Mouse (Mus musculus) stomach, postnatal 0 days (tissue): ENCODE measurements around the gene Mtap. TPM values are rescaled to one million over a fixed set of nuclear protein-coding genes. Genes with fewer than 3 reads are reported as not detected.
A peak's percentile ranks its signal among the peaks of the same experiment; 100 is the strongest.

Source experiments
- ATAC-seq: fragments of 200-750 bp; cut with Nextera tagmentation; 2 replicates; pipeline ENCODE4 v1.8.0; 2017; ENCODE audit not compliant: low FRiP score, low TSS enrichment
- DNase-seq: peaks from one replicate; pipeline ENCODE4 v3.0.0-alpha.2; 2016; ENCODE audit warnings: low spot score
- H3K27ac ChIP-seq: fragments of 300-500 bp; sonication (generic); replicated peaks from 2 replicates; pipeline ENCODE4 v1.5.1; 2014; ENCODE audit warnings: mild to moderate bottlenecking, control low read depth
- H3K27me3 ChIP-seq: fragments of 300-500 bp; sonication (generic); 2 replicates; pipeline ENCODE4 v1.6.1; 2014; ENCODE audit warnings: low read length; ENCODE audit not compliant: control insufficient read depth, insufficient read depth
- H3K36me3 ChIP-seq: fragments of 300-500 bp; sonication (generic); 2 replicates; pipeline ENCODE4 v1.6.1; 2014; ENCODE audit warnings: low read length, mixed read lengths; ENCODE audit not compliant: control insufficient read depth, insufficient read depth
- H3K4me1 ChIP-seq: fragments of 300-500 bp; sonication (generic); replicated peaks from 2 replicates; pipeline ENCODE4 v1.6.1; 2014; ENCODE audit warnings: antibody characterized with exemption; ENCODE audit not compliant: control insufficient read depth, insufficient read depth
- H3K4me2 ChIP-seq: fragments of 300-500 bp; sonication (generic); replicated peaks from 2 replicates; pipeline ENCODE4 v1.6.1; 2014; ENCODE audit warnings: low read depth, mild to moderate bottlenecking, control low read depth, moderate library complexity
- H3K4me3 ChIP-seq: fragments of 300-500 bp; sonication (generic); 2 replicates; pipeline ENCODE4 v1.5.1; 2014; ENCODE audit warnings: low read depth, low read length, control low read depth
- H3K9ac ChIP-seq: fragments of 300-500 bp; sonication (generic); 2 replicates; pipeline ENCODE4 v1.6.1; 2014; ENCODE audit warnings: mild to moderate bottlenecking, low read length, control low read depth, mixed read lengths
- H3K9me3 ChIP-seq: fragments of 300-500 bp; sonication (generic); 2 replicates; pipeline ENCODE4 v1.6.1; 2016; ENCODE audit warnings: low read length; ENCODE audit not compliant: control insufficient read depth
- CTCF ChIP-seq: IDR thresholded peaks from 2 replicates; pipeline ENCODE4 v1.5.1; 2016; ENCODE audit warnings: antibody characterized with exemption, low read depth, mild to moderate bottlenecking, moderate library complexity
- EP300 ChIP-seq: optimal IDR thresholded peaks from 2 replicates; pipeline ENCODE3; 2016; ENCODE audit warnings: antibody characterized with exemption
- WGBS: fragments of 180-500 bp; shearing (Covaris S2); extraction: QIAGEN DNeasy Blood & Tissue Kit; methylation state at CpG from one replicate; pipeline ENCODE4 v1.1.7; 2014; 5-methylcytosine and 5-hydroxymethylcytosine counted together
- polyA plus RNA-seq: library from polyadenylated mRNA; unstranded; fragments of >200 nt; fragmentation: Nextera tagmentation; extraction: Ambion mirVana; gene quantifications from 2 replicates; pipeline ENCODE4 v1.2.1, GENCODE M21; 2015

Gene Mtap
- polyA plus RNA-seq, 1 experiment from 2014 or later = 23.9 TPM

GRCm38 (mm10) chr4:89177514-89178307, 40.8 kb downstream of the Mtap start:
- no peak for TF ChIP-seq CTCF
- no peak for TF ChIP-seq EP300
- DNase-seq (no peak), ATAC-seq (no peak)
- H3K27me3 ChIP-seq = no peaks in the 10 kb centered on the region
- no peak overlapping the region for H3K4me2 ChIP-seq
- no peaks in the 10 kb centered on the region for H3K4me1 ChIP-seq
- H3K9ac ChIP-seq = no peak overlapping the region
- no peaks in the 10 kb centered on the region; the same call in 1 of the 2 replicates for H3K9me3 ChIP-seq
- H3K27ac ChIP-seq = no peak overlapping the region
- H3K36me3 ChIP-seq = peaks cover 7% of the 10 kb centered on the region; the same call in 1 of the 2 replicates
- H3K4me3 ChIP-seq = no peak overlapping the region
- 59% methylated on average over 6 of the region's 6 CpGs for WGBS

- ATAC-seq = no peak
- 88% methylated on average over 5 of the region's 5 CpGs for WGBS
- peaks cover 7% of the 10 kb centered on the region; the same call in 1 of the 2 replicates for H3K36me3 ChIP-seq
Measured at GRCm38 (mm10) chr4:89180121-89180520, 43.2 kb downstream of the Mtap start.

GRCm38 (mm10) chr4:89181656-89182055, 44.7 kb downstream of the Mtap start:
- H3K27ac ChIP-seq = no peak overlapping the region
- peak; percentile 21; the same call in 1 of the 2 replicates for ATAC-seq
- TF ChIP-seq CTCF (no peak), EP300 (no peak)
- whole genome bisulfite sequencing = 98% methylated on average over 2 of the region's 2 CpGs
- no peak overlapping the region for H3K4me2 ChIP-seq
- no peaks in the 10 kb centered on the region for H3K27me3 ChIP-seq
- no peak overlapping the region for H3K9ac ChIP-seq
- H3K4me3 ChIP-seq = no peak overlapping the region
- H3K9me3 ChIP-seq = no peaks in the 10 kb centered on the region
- peaks cover 3% of the 10 kb centered on the region; the same call in 1 of the 2 replicates for H3K36me3 ChIP-seq
- DNase-seq = no peak
- H3K4me1 ChIP-seq = no peaks in the 10 kb centered on the region

More at GRCm38 (mm10) chr4:89180121-89180520, 43.2 kb downstream of the Mtap start:
- DNase-seq = no peak
- no peak overlapping the region for H3K4me2 ChIP-seq
- no peaks in the 10 kb centered on the region for H3K27me3 ChIP-seq
- no peaks in the 10 kb centered on the region for H3K4me1 ChIP-seq
- no peak overlapping the region for H3K27ac ChIP-seq
- no peak overlapping the region for H3K4me3 ChIP-seq
- TF ChIP-seq CTCF (no peak), EP300 (no peak)
- H3K9me3 ChIP-seq = no peaks in the 10 kb centered on the region; the same call in 1 of the 2 replicates
- H3K9ac ChIP-seq = no peak overlapping the region

GRCm38 (mm10) chr4:89182486-89182885, 45.6 kb downstream of the Mtap start:
- H3K9me3 ChIP-seq = no peaks in the 10 kb centered on the region
- ATAC-seq (no peak), DNase-seq (no peak)
- H3K4me1 ChIP-seq = no peaks in the 10 kb centered on the region
- no peak overlapping the region for H3K4me3 ChIP-seq
- no peaks in the 10 kb centered on the region for H3K36me3 ChIP-seq
- H3K27me3 ChIP-seq = no peaks in the 10 kb centered on the region
- WGBS = 97% methylated on average over 3 of the region's 3 CpGs
- no peak for TF ChIP-seq CTCF
- no peak for TF ChIP-seq EP300
- H3K27ac ChIP-seq = no peak overlapping the region
- H3K4me2 ChIP-seq = no peak overlapping the region
- H3K9ac ChIP-seq = no peak overlapping the region

GRCm38 (mm10) chr4:89195481-89195880, 58.6 kb downstream of the Mtap start:
- no peak overlapping the region for H3K4me3 ChIP-seq

GRCm38 (mm10) chr4:89197128-89197527, 60.2 kb downstream of the Mtap start:
- Histone ChIP-seq H3K9me3 (no peaks in the 10 kb centered on the region), H3K4me2 (no peak overlapping the region), H3K4me1 (no peaks in the 10 kb centered on the region), H3K27me3 (no peaks in the 10 kb centered on the region), H3K9ac (no peak overlapping the region), H3K4me3 (no peak overlapping the region), H3K27ac (no peak overlapping the region), H3K36me3 (no peaks in the 10 kb centered on the region)
- TF ChIP-seq CTCF (no peak), EP300 (no peak)
- no peak for ATAC-seq
- DNase-seq = no peak

More at GRCm38 (mm10) chr4:89195481-89195880, 58.6 kb downstream of the Mtap start:
- WGBS = 76% methylated on average over 4 of the region's 4 CpGs
- no peak overlapping the region for H3K27ac ChIP-seq
- no peaks in the 10 kb centered on the region for H3K27me3 ChIP-seq
- no peak for ATAC-seq
- H3K36me3 ChIP-seq = no peaks in the 10 kb centered on the region
- DNase-seq = no peak
- H3K9ac ChIP-seq = no peak overlapping the region
- no peaks in the 10 kb centered on the region for H3K4me1 ChIP-seq
- TF ChIP-seq EP300 (no peak), CTCF (no peak)
- no peaks in the 10 kb centered on the region for H3K9me3 ChIP-seq
- no peak overlapping the region for H3K4me2 ChIP-seq
